Mouse (Mus musculus) testis, adult 2 months (tissue): ENCODE measurements at regions not wholly inside any gene's neighbourhood (a gene's known extent, or its start where the extent isn't known, plus 50 kb on each side); places are given as distances from the start of the nearest gene placed in this dataset.
A peak's percentile ranks its signal among the peaks of the same experiment; 100 is the strongest.
"Not testable (repeated sequence)": the region's sequence is repeated elsewhere in the genome, so short reads cannot be mapped to it uniquely, and the experiment has no call there.

Experiments
- H3K27ac ChIP-seq: fragments of 200-500 bp; 2 replicates; pipeline ENCODE4 v1.5.1; 2012; ENCODE audit warnings: low read depth, low read length; ENCODE audit not compliant: control insufficient read depth, insufficient read depth
- H3K27me3 ChIP-seq: fragments of 200-500 bp; 2 replicates; pipeline ENCODE4 v1.6.1; 2012; ENCODE audit warnings: mild to moderate bottlenecking, low read length, moderate library complexity; ENCODE audit not compliant: control insufficient read depth, insufficient read depth
- H3K36me3 ChIP-seq: fragments of 200-500 bp; 2 replicates; pipeline ENCODE4 v1.6.1; 2012; ENCODE audit warnings: mild to moderate bottlenecking, low read length; ENCODE audit not compliant: control insufficient read depth, insufficient read depth
- H3K4me1 ChIP-seq: fragments of 200-500 bp; 2 replicates; pipeline ENCODE4 v1.6.1; 2012; ENCODE audit warnings: low read length; ENCODE audit not compliant: control insufficient read depth, insufficient read depth
- H3K4me3 ChIP-seq: fragments of 200-500 bp; 2 replicates; pipeline ENCODE4 v1.5.1; 2012; ENCODE audit warnings: low read depth, mild to moderate bottlenecking, low read length, moderate library complexity, mixed read lengths; ENCODE audit not compliant: control insufficient read depth
- CTCF ChIP-seq: fragments of 200-500 bp; IDR thresholded peaks from 2 replicates; pipeline ENCODE4 v1.5.1; 2012; ENCODE audit warnings: low read depth, mild to moderate bottlenecking, inconsistent platforms, low read length, moderate library complexity; ENCODE audit not compliant: control insufficient read depth, insufficient read depth, insufficient replicate concordance

- H3K4me3 ChIP-seq, H3K36me3 ChIP-seq, H3K27me3 ChIP-seq, H3K4me1 ChIP-seq, H3K27ac ChIP-seq: not testable (repeated sequence)
- peak; percentile 6; the same call in 1 of the 2 replicates for TF ChIP-seq CTCF
Measured at GRCm38 (mm10) chrX:35683332-35683731, 205.3 kb upstream of the Dock11 start.
